Comparison of ENCODE assay signal across 8 mouse cellular contexts in the genomic region with DNA sequence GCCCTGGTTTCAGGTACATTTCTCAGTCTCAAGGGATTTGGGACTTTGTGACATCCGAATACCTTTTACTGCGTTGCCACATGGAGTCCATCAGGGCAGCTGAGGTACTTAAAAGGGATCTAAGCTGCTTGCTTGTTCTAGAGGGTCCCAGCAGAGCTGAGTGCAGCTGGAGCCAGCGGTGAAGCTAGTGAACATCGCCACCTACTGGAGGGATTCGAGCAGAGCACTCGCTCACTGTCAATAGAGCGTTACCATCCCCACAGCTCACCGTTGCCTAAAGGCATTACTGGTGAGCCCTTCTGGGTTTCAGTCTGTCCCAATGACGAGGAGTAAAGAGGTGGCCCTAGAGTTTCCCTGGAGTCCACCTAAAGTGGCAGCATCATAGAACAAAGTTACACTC. TPM values are rescaled to one million over a fixed set of nuclear protein-coding genes. Genes with fewer than 3 reads are reported as not detected.
DNase-seq lines count a peak whose midpoint lies in the region; ATAC-seq lines count a peak whose summit lies in the region.

No protein-coding gene starts in this region.

- H3K27me3 ChIP-seq in forebrain, embryonic 16.5 days (replicated peaks; ENCODE audit: control insufficient read depth, insufficient read depth, low read length) = no peaks in the 10 kb centered on the region
- H3K27me3 ChIP-seq in limb, embryonic 11.5 days (ENCODE audit: control insufficient read depth, insufficient read depth, low read length) = no peaks in the 10 kb centered on the region
- no peaks in the 10 kb centered on the region for H3K27me3 ChIP-seq in midbrain, embryonic 12.5 days
- H3K27me3 ChIP-seq in stomach, embryonic 14.5 days (ENCODE audit: control insufficient read depth, insufficient read depth, low read length) = no peaks in the 10 kb centered on the region

- DNase-seq in right cerebral cortex, adult 18-20 months = peak; percentile 54
- DNase-seq in right cerebral cortex, postnatal 36 days (ENCODE audit: low spot score in 2 of 2) = no peak
- peak; percentile 59 to 63 for DNase-seq in cerebellum, adult 18-20 months
- peak; percentile 69 for DNase-seq in induced T-regulatory cell, adult 2 months (ENCODE audit: low read depth)
- peak; percentile 90 for DNase-seq in limb, embryonic 11.5 days (ENCODE audit: low spot score)

- H3K9ac ChIP-seq in forebrain, embryonic 16.5 days (replicated peaks; ENCODE audit: low read depth, low read length) = no peak overlapping the region
- H3K9ac ChIP-seq in limb, embryonic 11.5 days (ENCODE audit: low read length) = no peak overlapping the region
- no peak overlapping the region for H3K9ac ChIP-seq in midbrain, embryonic 12.5 days (replicated peaks)
- no peak overlapping the region for H3K9ac ChIP-seq in stomach, embryonic 14.5 days (replicated peaks; ENCODE audit: low read depth, low read length)

- no peak overlapping the region for H3K4me3 ChIP-seq in forebrain, embryonic 16.5 days (replicated peaks; ENCODE audit: low read length)
- no peak overlapping the region for H3K4me3 ChIP-seq in limb, embryonic 11.5 days (ENCODE audit: low read depth, low read length)
- H3K4me3 ChIP-seq in midbrain, embryonic 12.5 days = no peak overlapping the region
- H3K4me3 ChIP-seq in stomach, embryonic 14.5 days (ENCODE audit: low read depth, low read length) = no peak overlapping the region

- peaks cover 17% of the 10 kb centered on the region for H3K36me3 ChIP-seq in forebrain, embryonic 16.5 days (ENCODE audit: control insufficient read depth, insufficient read depth)
- no peaks in the 10 kb centered on the region for H3K36me3 ChIP-seq in limb, embryonic 11.5 days (ENCODE audit: control insufficient read depth, insufficient read depth, low read length)
- peaks cover 13% of the 10 kb centered on the region for H3K36me3 ChIP-seq in midbrain, embryonic 12.5 days
- no peaks in the 10 kb centered on the region; the same call in 1 of the 2 replicates for H3K36me3 ChIP-seq in stomach, embryonic 14.5 days (ENCODE audit: control insufficient read depth, insufficient read depth, low read length)

- no peaks in the 10 kb centered on the region for H3K9me3 ChIP-seq in forebrain, embryonic 16.5 days (ENCODE audit: control insufficient read depth, low read length)
- no peaks in the 10 kb centered on the region for H3K9me3 ChIP-seq in limb, embryonic 11.5 days (ENCODE audit: control insufficient read depth, low read length)
- no peaks in the 10 kb centered on the region; the same call in 1 of the 2 replicates for H3K9me3 ChIP-seq in midbrain, embryonic 12.5 days
- H3K9me3 ChIP-seq in stomach, embryonic 14.5 days (ENCODE audit: control insufficient read depth, low read depth, low read length) = 0 out of 2 replicates have a peak, but pooled peaks cover 4% of the 10 kb centered on the region

- H3K27ac ChIP-seq in forebrain, embryonic 16.5 days (ENCODE audit: low read length) = no peak overlapping the region
- H3K27ac ChIP-seq in limb, embryonic 11.5 days (replicated peaks; ENCODE audit: low read depth, low read length) = no peak overlapping the region
- H3K27ac ChIP-seq in midbrain, embryonic 12.5 days (replicated peaks) = no peak overlapping the region
- no peak overlapping the region for H3K27ac ChIP-seq in stomach, embryonic 14.5 days (ENCODE audit: low read length)

- WGBS in forebrain, embryonic 16.5 days = 2% methylated on average over 9 of the region's 9 CpGs
- 5% methylated on average over 9 of the region's 9 CpGs for WGBS in limb, embryonic 11.5 days
- WGBS in midbrain, embryonic 12.5 days = 5% methylated on average over 9 of the region's 9 CpGs
- WGBS in stomach, embryonic 14.5 days = 4% methylated on average over 9 of the region's 9 CpGs

- peak; percentile 87 for ATAC-seq in forebrain, embryonic 16.5 days
- peak; percentile 84 for ATAC-seq in limb, embryonic 11.5 days (ENCODE audit: insufficient number of reproducible peaks, low FRiP score, low TSS enrichment, low read depth)
- ATAC-seq in midbrain, embryonic 12.5 days (ENCODE audit: low FRiP score, low read depth) = peak; percentile 88
- ATAC-seq in stomach, embryonic 14.5 days (ENCODE audit: insufficient number of reproducible peaks, insufficient read depth, low FRiP score, low read depth) = peak; percentile 86

- H3K4me1 ChIP-seq in forebrain, embryonic 16.5 days (replicated peaks; ENCODE audit: control insufficient read depth, insufficient read depth, low read length) = no peaks in the 10 kb centered on the region
- 0 out of 2 replicates have a peak, but pooled peaks cover 6% of the 10 kb centered on the region for H3K4me1 ChIP-seq in limb, embryonic 11.5 days (ENCODE audit: control insufficient read depth, insufficient read depth, low read length)
- H3K4me1 ChIP-seq in midbrain, embryonic 12.5 days = 0 out of 2 replicates have a peak, but pooled peaks cover 6% of the 10 kb centered on the region
- no peaks in the 10 kb centered on the region for H3K4me1 ChIP-seq in stomach, embryonic 14.5 days (ENCODE audit: control insufficient read depth, insufficient read depth, low read length)

- no peak overlapping the region for H3K4me2 ChIP-seq in forebrain, embryonic 16.5 days (ENCODE audit: low read length)
- no peak overlapping the region for H3K4me2 ChIP-seq in limb, embryonic 11.5 days (ENCODE audit: low read depth, severe bottlenecking)
- no peak overlapping the region for H3K4me2 ChIP-seq in midbrain, embryonic 12.5 days (replicated peaks)
- H3K4me2 ChIP-seq in stomach, embryonic 14.5 days (replicated peaks; ENCODE audit: low read depth, low read length) = no peak overlapping the region

RNA-seq across cellular contexts. Expression of gene Morc3, which starts 46.1 kb away (rescaled TPM):
- polyA plus RNA-seq in forebrain, embryonic 16.5 days (2015; fragmentation: Nextera tagmentation; extraction: Ambion mirVana) = 38.2 and 39.7 TPM in 2 replicates
- polyA plus RNA-seq in limb, embryonic 11.5 days (2014; fragmentation: Nextera tagmentation; extraction: Ambion mirVana) = 29.3 and 34.2 TPM in 2 replicates
- 34.6 and 40.0 TPM in 2 replicates for polyA plus RNA-seq in midbrain, embryonic 12.5 days (2016; fragmentation: Nextera tagmentation; extraction: Ambion mirVana)
- polyA plus RNA-seq in stomach, embryonic 14.5 days (2014; fragmentation: Nextera tagmentation; extraction: Ambion mirVana) = 44.9 and 45.6 TPM in 2 replicates

Comparison
In these comparisons a context has a peak if more than half of its experiments do, and no peak if none do; other contexts are left out.
1. DNase-seq: peak in right cerebral cortex, adult 18-20 months (single experiment), cerebellum, adult 18-20 months (2 of 2), induced T-regulatory cell, adult 2 months (single experiment) and limb, embryonic 11.5 days (single experiment); none in right cerebral cortex, postnatal 36 days (0 of 2).
2. Peak in every context shown above with its lines, with median percentiles within 50 percentile points of each other: ATAC-seq.